Mouse (Mus musculus) lung, postnatal 0 days (tissue): Measurements from ENCODE around the gene Zfp775. TPM values are rescaled to one million over a fixed set of nuclear protein-coding genes. Genes with fewer than 3 reads are reported as not detected.

Source experiments
- ATAC-seq: fragments of 200-750 bp; cut with Nextera tagmentation; 2 replicates; pipeline ENCODE4 v1.8.0; 2017; ENCODE audit warnings: moderate library complexity
- DNase-seq: peaks from one replicate; pipeline ENCODE4 v3.0.0-alpha.2; 2016; ENCODE audit warnings: low spot score
- H3K27ac ChIP-seq: fragments of 300-500 bp; sonication (generic); 2 replicates; pipeline ENCODE4 v1.5.1; 2014; ENCODE audit warnings: antibody characterized with exemption, mild to moderate bottlenecking, low read length, mixed read lengths
- H3K27me3 ChIP-seq: fragments of 300-500 bp; sonication (generic); replicated peaks from 2 replicates; pipeline ENCODE4 v1.6.1; 2014; ENCODE audit warnings: low read length, mixed read lengths; ENCODE audit not compliant: insufficient read depth
- H3K36me3 ChIP-seq: fragments of 300-500 bp; sonication (generic); 2 replicates; pipeline ENCODE4 v1.6.1; 2014; ENCODE audit warnings: low read length, mixed read lengths; ENCODE audit not compliant: insufficient read depth
- H3K4me1 ChIP-seq: fragments of 300-500 bp; sonication (generic); 2 replicates; pipeline ENCODE4 v1.6.1; 2014; ENCODE audit warnings: antibody characterized with exemption, low read depth, low read length, mixed read lengths; ENCODE audit not compliant: insufficient read depth
- H3K4me2 ChIP-seq: fragments of 300-500 bp; sonication (generic); replicated peaks from 2 replicates; pipeline ENCODE4 v1.6.1; 2014; ENCODE audit warnings: low read depth, mild to moderate bottlenecking, low read length, moderate library complexity, mixed read lengths
- H3K4me3 ChIP-seq: fragments of 300-500 bp; sonication (generic); 2 replicates; pipeline ENCODE4 v1.5.1; 2014; ENCODE audit warnings: low read depth, low read length
- H3K9ac ChIP-seq: fragments of 300-500 bp; sonication (generic); replicated peaks from 2 replicates; pipeline ENCODE4 v1.6.1; 2014; ENCODE audit warnings: low read depth, mild to moderate bottlenecking
- H3K9me3 ChIP-seq: fragments of 300-500 bp; sonication (generic); 2 replicates; pipeline ENCODE4 v1.6.1; 2016; ENCODE audit warnings: low read length, mixed read lengths
- CTCF ChIP-seq: IDR thresholded peaks from 2 replicates; pipeline ENCODE4 v1.5.1; 2016; ENCODE audit warnings: antibody characterized with exemption, mild to moderate bottlenecking
- EP300 ChIP-seq: IDR thresholded peaks from 2 replicates; pipeline ENCODE4 v1.6.1; 2016; ENCODE audit warnings: antibody characterized with exemption, mild to moderate bottlenecking, control low read depth
- WGBS: fragments of 180-500 bp; shearing (Covaris S2); extraction: QIAGEN DNeasy Blood & Tissue Kit; methylation state at CpG from one replicate; pipeline ENCODE4 v1.1.7; 2014; 5-methylcytosine and 5-hydroxymethylcytosine counted together
- polyA plus RNA-seq: library from polyadenylated mRNA; unstranded; fragments of >200 nt; fragmentation: Nextera tagmentation; extraction: Ambion mirVana; gene quantifications from 2 replicates; pipeline ENCODE4 v1.2.1, GENCODE M21; 2015

Gene Zfp775
- polyA plus RNA-seq, 1 experiment from 2014 or later: 5.3 TPM

DNA sequence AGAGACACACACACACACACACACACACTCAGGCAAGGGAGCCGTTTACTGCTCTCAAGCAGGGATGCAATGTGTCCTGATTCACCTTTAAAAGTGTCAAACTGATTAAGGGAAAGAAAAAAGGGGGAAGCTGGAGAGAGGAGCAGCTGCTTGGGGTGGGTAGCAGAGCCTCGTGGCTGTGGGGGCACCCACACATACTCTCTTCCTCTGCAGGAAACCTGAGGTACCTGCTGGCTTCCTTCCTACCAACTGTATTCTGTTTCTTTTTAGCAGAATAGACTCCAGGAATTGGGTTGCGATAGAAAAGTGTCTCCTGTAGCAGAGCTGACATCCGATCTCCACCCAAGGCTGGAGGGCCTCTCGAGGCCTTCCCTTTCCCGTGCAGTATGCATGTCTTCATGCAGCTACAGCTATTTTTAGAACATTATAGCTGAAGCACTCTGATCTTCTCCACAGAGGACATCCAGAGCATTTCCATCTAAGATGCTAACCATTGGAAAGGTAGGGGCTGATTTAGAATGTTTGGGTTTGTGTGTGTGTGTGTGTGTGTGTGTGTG, 12.6 kb upstream of the Zfp775 start, which contains the start of gene Gm45021:
Gene Gm45021, plus strand, starts transcription at position 417 of the 557 bp plus-strand sequence.
- no peaks in the 10 kb centered on the region for H3K36me3 ChIP-seq
- H3K27me3 ChIP-seq: no peaks in the 10 kb centered on the region
- no peaks in the 10 kb centered on the region for H3K9me3 ChIP-seq
- ATAC-seq: no peak
- no peak within 1 kb of the TSS for H3K27ac ChIP-seq
- WGBS: 14% methylated on average over 6 of the region's 6 CpGs
- TF ChIP-seq CTCF (no peak), EP300 (no peak)
- no peak within 1 kb of the TSS for H3K4me2 ChIP-seq
- no peak within 1 kb of the TSS for H3K9ac ChIP-seq
- no peak within 1 kb of the TSS for H3K4me3 ChIP-seq
- H3K4me1 ChIP-seq: peaks cover 8% of the 10 kb centered on the region; the same call in 1 of the 2 replicates
- no peak for DNase-seq

DNA sequence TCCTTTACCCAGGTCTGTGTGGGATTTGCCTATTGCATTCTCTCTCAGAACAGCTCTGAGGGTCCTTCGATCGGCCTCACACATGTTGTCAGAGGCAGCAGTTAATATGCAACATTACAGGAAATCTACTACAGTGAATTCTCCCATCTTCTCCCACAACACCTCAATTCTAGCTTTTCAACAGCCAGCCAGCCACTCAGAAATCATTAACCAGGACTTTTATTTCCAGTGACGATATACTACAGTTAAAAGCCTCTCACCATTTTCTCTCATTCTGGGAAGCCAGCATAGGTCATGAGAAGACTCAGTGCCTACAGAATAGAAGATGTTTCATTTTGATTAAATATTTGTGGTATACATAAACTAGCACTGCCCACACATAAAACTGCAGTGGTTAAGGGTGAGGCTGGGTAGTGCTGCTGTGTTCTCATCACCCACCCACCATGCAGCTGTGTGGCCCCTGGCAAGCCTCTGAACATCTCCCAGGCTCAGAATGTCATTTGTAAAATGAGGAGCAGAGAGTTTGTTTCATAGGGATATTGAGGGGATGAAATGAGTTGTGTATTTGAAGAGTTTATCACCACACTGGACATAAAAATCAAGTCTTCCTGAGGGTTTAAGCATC, 10.5 kb upstream of the Zfp775 start:
- H3K4me2 ChIP-seq: no peak overlapping the region
- no peak for DNase-seq
- H3K4me3 ChIP-seq: no peak overlapping the region
- no peak for ATAC-seq
- peaks cover 14% of the 10 kb centered on the region for H3K4me1 ChIP-seq
- no peaks in the 10 kb centered on the region for H3K27me3 ChIP-seq
- no peak for TF ChIP-seq CTCF
- TF ChIP-seq EP300: no peak
- H3K27ac ChIP-seq: no peak overlapping the region
- peaks cover 6% of the 10 kb centered on the region; the same call in 1 of the 2 replicates for H3K36me3 ChIP-seq
- H3K9me3 ChIP-seq: peaks cover under 1% of the 10 kb centered on the region; the same call in 1 of the 2 replicates
- 86% methylated on average over 3 of the region's 3 CpGs for WGBS
- no peak overlapping the region for H3K9ac ChIP-seq

DNA sequence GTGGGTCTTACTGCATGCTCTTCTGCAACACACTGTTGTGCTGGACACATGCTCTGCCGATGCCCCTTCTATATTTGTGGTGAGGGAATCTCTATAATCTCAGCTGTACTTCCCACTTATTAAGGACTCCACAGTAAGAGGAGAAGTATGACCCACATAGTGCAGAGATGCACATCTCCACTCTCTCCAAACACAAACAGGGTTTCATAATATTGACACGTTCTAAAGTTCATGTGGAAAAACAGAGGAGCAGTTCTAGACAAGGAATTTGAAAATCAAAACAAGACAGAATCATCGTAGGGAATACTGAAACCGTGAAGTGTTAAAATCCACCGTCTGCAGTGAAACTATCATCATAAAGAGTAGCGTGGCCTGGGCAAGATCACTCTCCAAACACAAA, 10.0 kb upstream of the Zfp775 start:
- Histone ChIP-seq H3K27ac (no peak overlapping the region), H3K4me3 (no peak overlapping the region), H3K9me3 (peaks cover 6% of the 10 kb centered on the region), H3K27me3 (no peaks in the 10 kb centered on the region), H3K4me2 (no peak overlapping the region), H3K36me3 (peaks cover 11% of the 10 kb centered on the region; the same call in 1 of the 2 replicates), H3K4me1 (peaks cover 14% of the 10 kb centered on the region), H3K9ac (no peak overlapping the region)
- no peak for ATAC-seq
- no peak for TF ChIP-seq CTCF
- TF ChIP-seq EP300: no peak
- no peak for DNase-seq
- 78% methylated on average over 6 of the region's 6 CpGs for WGBS

DNA sequence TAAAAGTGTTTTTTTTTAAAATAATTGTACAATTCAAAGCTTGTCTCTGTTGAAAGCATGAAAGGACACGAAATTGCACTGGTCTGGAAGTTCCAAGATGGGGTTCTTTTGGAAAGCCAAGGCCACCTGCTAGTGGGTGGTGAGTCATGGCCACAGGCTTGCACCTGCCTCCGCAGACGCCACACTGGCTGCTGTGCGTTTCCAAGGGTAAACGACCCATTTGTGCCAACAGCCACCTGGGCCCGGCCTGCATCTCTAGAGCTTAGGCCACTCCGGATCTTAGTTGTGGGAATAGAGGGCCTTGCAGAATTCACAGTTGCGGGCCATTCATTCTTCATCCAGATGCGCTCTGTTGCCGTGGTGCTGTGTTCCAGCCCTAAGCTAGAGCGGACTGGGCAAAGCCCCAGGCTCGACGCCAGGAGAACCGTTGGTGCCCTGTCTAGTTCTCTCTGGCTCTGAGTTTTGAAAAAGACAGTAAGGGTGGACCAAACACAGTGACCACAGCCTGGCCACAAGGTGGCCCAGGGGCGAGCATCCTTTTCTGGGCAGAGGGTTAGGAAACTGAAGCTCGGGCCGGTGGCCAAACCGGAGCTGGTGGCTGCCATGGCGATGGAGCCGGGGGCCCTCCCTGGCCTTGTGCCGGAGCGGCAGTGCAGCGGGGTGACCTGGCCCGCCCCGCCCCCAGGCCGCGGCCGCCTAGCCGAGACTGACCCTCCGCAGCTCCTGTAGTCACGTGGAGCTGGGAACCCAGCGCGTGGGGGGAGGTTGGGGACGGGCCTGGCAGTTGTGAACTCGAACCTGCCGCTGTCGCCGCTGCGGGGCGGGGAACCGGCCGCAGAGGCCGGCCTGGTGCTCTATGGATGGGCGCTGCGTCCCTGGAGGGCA, 8.5 kb upstream of the Zfp775 start, which contains the start of the genes Repin1 and Gm44965:
Gene Repin1, plus strand, starts transcription at position 726 of the 885 bp plus-strand sequence.
Gene Gm44965, plus strand, starts transcription at position 784 of the 885 bp plus-strand sequence.
- TF ChIP-seq CTCF (peak; percentile 63), EP300 (no peak)
- H3K4me3 ChIP-seq: peak within 1 kb of the TSS; percentile 77
- peak within 1 kb of the TSS; percentile 66 for H3K9ac ChIP-seq
- H3K27me3 ChIP-seq: no peaks in the 10 kb centered on the region
- 10% methylated on average over 38 of the region's 45 CpGs for WGBS
- H3K4me1 ChIP-seq: peaks cover 14% of the 10 kb centered on the region
- peaks cover 22% of the 10 kb centered on the region; the same call in 1 of the 2 replicates for H3K36me3 ChIP-seq
- peak within 1 kb of the TSS; percentile 85 for H3K27ac ChIP-seq
- H3K4me2 ChIP-seq: peak within 1 kb of the TSS; percentile 92
- ATAC-seq: peak; percentile 96
- peak; percentile 89 for DNase-seq
- H3K9me3 ChIP-seq: peaks cover 10% of the 10 kb centered on the region

DNA sequence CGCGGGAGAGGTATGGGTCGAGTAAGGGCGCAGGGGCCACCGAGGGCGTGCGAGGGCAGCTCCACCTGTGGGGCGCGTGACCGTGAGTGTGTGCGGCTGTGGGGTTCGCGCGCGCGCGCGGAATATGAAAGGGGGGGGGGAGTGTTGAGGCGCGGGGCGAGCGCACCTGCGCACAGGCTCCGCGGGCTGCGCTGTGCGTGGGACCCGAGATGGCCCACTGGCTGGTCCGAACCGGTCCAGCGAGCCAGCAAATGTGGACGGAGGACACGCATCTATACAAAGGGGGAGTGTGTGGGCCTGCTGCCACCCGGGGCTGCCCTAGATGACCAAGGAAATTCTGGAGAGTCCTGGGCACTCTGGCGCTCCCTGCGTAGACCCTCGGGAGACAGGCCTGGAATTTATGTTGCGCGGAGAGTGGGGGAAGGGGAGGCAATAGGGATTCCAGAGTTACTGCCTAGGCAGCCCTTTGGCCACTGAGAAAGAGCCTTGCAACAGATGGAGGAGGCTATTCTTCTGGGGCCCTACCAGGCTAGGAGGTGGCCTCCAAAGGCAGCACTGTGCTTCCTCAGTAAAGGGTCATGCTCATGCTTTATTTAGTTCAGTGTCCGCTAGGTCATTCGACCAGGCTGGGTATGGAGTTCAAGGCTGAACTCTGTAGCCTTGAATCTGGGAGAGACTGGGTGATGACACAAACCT, 7.7 kb upstream of the Zfp775 start:
- Histone ChIP-seq H3K9ac (peak overlapping the region; percentile 66), H3K9me3 (peaks cover 10% of the 10 kb centered on the region), H3K4me1 (peaks cover 14% of the 10 kb centered on the region), H3K4me3 (peak overlapping the region; percentile 77), H3K4me2 (peak overlapping the region; percentile 92), H3K27ac (peak overlapping the region; percentile 85), H3K27me3 (no peaks in the 10 kb centered on the region), H3K36me3 (peaks cover 22% of the 10 kb centered on the region; the same call in 1 of the 2 replicates)
- peak; percentile 66 for ATAC-seq
- TF ChIP-seq EP300 (no peak), CTCF (peak; percentile 3; the same call in 1 of the 2 replicates)
- DNase-seq: peak; percentile 44
- WGBS: under 1% methylated on average over 35 of the region's 41 CpGs
